Mouse (Mus musculus): Measurements from ENCODE around the gene Pecam1.

GRCm38 (mm10) chr11:106662634-106663407, 87.6 kb downstream of the Pecam1 start:
- TF ChIP-seq CTCF (IDR thresholded peaks at IDR 0.05), result no peak
- no peak for TF ChIP-seq EP300 (IDR thresholded peaks at IDR 0.05)

Data from lung, postnatal 0 days (tissue).